Mouse (Mus musculus) adrenal gland, postnatal 25 days (tissue): ENCODE measurements around the gene Gnmt. TPM values are rescaled to one million over a fixed set of nuclear protein-coding genes. Genes with fewer than 3 reads are reported as not detected.

ENCODE experiments used
- DNase-seq: peaks from one replicate; pipeline ENCODE4 v3.0.0; 2021; ENCODE audit warnings: mixed read lengths
- total RNA-seq: library from RNA; stranded (reverse); gene quantifications from 2 replicates; pipeline ENCODE4 v1.2.3, GENCODE M21; 2021

Gnmt gene
- total RNA-seq, 1 experiment from 2014 or later: 0.61 TPM

GRCm38 (mm10) chr17:46742986-46743385, 14.0 kb upstream of the Gnmt start:
- no peak for DNase-seq

GRCm38 (mm10) chr17:46741305-46741704, 12.3 kb upstream of the Gnmt start:
- no peak for DNase-seq

GRCm38 (mm10) chr17:46736160-46736559, 7.2 kb upstream of the Gnmt start:
- peak; percentile 50 for DNase-seq

GRCm38 (mm10) chr17:46735287-46735686, 6.3 kb upstream of the Gnmt start:
- DNase-seq: no peak

- no peak for DNase-seq
Observed at GRCm38 (mm10) chr17:46734055-46734454, 5.1 kb upstream of the Gnmt start.

GRCm38 (mm10) chr17:46728496-46728895, 472 bp downstream of the Gnmt start:
- no peak for DNase-seq

GRCm38 (mm10) chr17:46728021-46728420, 947 bp downstream of the Gnmt start:
- DNase-seq: no peak

- no peak for DNase-seq
Observed at GRCm38 (mm10) chr17:46727271-46727670, 1.7 kb downstream of the Gnmt start.

GRCm38 (mm10) chr17:46725731-46726645, 3.0 kb downstream of the Gnmt start:
- DNase-seq: no peak

GRCm38 (mm10) chr17:46725273-46725672, 3.7 kb downstream of the Gnmt start:
- no peak for DNase-seq

- no peak for DNase-seq
Observed at GRCm38 (mm10) chr17:46724477-46725084, 4.4 kb downstream of the Gnmt start.

- DNase-seq: no peak
Observed at GRCm38 (mm10) chr17:46721077-46721476, 7.9 kb downstream of the Gnmt start.

GRCm38 (mm10) chr17:46714756-46715481, 14.0 kb downstream of the Gnmt start:
- no peak for DNase-seq

GRCm38 (mm10) chr17:46713849-46714248, 15.1 kb downstream of the Gnmt start:
- no peak for DNase-seq

GRCm38 (mm10) chr17:46712442-46712841, 16.5 kb downstream of the Gnmt start:
- no peak for DNase-seq

GRCm38 (mm10) chr17:46711612-46712271, 17.2 kb downstream of the Gnmt start:
- DNase-seq: peak; percentile 75

- DNase-seq: peak; percentile 93
Observed at GRCm38 (mm10) chr17:46710959-46711597, 17.9 kb downstream of the Gnmt start, which contains the start of gene Pex6. TSS of gene Pex6 (plus strand) at chr17:46711463.

- DNase-seq: no peak
Observed at GRCm38 (mm10) chr17:46706375-46707089, 22.4 kb downstream of the Gnmt start.

- DNase-seq: peak; percentile 94
Observed at GRCm38 (mm10) chr17:46704887-46705835, 23.8 kb downstream of the Gnmt start, which contains the start of gene Ppp2r5d. TSS of gene Ppp2r5d (minus strand) at chr17:46705111.
